Mouse (Mus musculus): ENCODE results near the gene Gm5168. TPM values are rescaled to one million over a fixed set of nuclear protein-coding genes. Genes with fewer than 3 reads are reported as not detected.
"Not testable (repeated sequence)": the region's sequence is repeated elsewhere in the genome, so short reads cannot be mapped to it uniquely, and the experiment has no call there.

The Gm5168 gene
- polyA plus RNA-seq (2015; fragmentation: Nextera tagmentation; extraction: Ambion mirVana), result not detected in 2 replicates

GRCm38 (mm10) chrX:26050941-26051340 is at the start of gene Gm5168:
Gm5168 (minus strand) TSS chrX:26051041.
- not testable (repeated sequence) for H3K27ac ChIP-seq (replicated peaks); ATAC-seq (ENCODE audit: low FRiP score, low read depth); H3K27me3 ChIP-seq

More at GRCm38 (mm10) chrX:26050941-26051340, at the start of gene Gm5168:
- not testable (repeated sequence) for H3K4me1 ChIP-seq (replicated peaks); H3K9me3 ChIP-seq; H3K9ac ChIP-seq; H3K4me2 ChIP-seq; H3K36me3 ChIP-seq; H3K4me3 ChIP-seq
- WGBS, result 86% methylated on average over 1 of the region's 3 CpGs

Other genes starting within 250 kb of the Gm5168 start
- not detected in 2 replicates for gene Gm2012, start 180.3 kb upstream of the Gm5168 start, polyA plus RNA-seq (2015; fragmentation: Nextera tagmentation; extraction: Ambion mirVana)